In the genomic region with DNA sequence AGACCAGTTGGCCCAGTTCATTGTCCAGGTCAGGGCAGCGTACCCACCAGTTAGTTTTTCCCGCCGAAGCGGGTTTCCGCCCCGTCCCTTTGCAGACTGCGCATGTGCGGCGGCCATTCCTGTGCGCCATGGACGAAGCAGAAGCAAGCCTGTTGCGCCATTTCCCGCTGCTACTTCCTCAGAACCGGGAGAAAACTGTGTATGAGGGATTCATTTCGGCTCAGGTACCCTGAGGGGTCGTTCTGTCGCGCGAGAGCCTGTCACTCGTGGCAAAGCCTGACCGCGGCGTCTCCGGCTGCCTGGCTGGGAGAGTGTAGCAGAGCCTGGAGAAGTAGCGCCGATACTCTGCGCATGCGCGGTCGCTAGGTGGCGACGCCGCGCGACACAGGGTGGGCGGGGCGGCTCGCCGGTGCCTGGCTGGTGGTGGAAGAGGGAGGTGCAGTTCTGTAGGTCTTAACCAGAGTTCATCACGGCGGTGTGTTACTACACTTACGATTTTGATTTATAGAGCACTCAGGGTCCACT, we compare ENCODE assay signal across 8 mouse cellular contexts. TPM values are rescaled to one million over a fixed set of nuclear protein-coding genes. Genes with fewer than 3 reads are reported as not detected.
A peak's percentile ranks its signal among the peaks of the same experiment; 100 is the strongest.
DNase-seq lines count a peak whose midpoint lies in the region; ATAC-seq and TF ChIP-seq lines count a peak whose summit lies in the region.

No protein-coding gene starts in this region.

- peak; percentile 99 for ATAC-seq in activated CD4-positive, CD25-positive, alpha-beta regulatory T cell, adult 4 months

- peak overlapping the region; percentile 87 for H3K27ac ChIP-seq in cortical plate, adult 2 months (ENCODE audit: insufficient read depth, low read length)

- peak; percentile 75 for TF ChIP-seq POLR2A in cortical plate, adult 2 months (IDR thresholded peaks at IDR 0.05; ENCODE audit: extremely low read depth, insufficient read depth, low read length)

- H3K9me3 ChIP-seq in megakaryocyte, embryonic 14.5 days: no peaks in the 10 kb centered on the region

- no peak for TF ChIP-seq CTCF in cortical plate, adult 2 months (IDR thresholded peaks at IDR 0.05; ENCODE audit: extremely low read depth, insufficient read depth, low read length)

- peaks cover 3% of the 10 kb centered on the region for H3K27me3 ChIP-seq in megakaryocyte, embryonic 14.5 days (replicated peaks)

- H3K4me3 ChIP-seq in cortical plate, adult 2 months (ENCODE audit: insufficient read depth, low read length): peak overlapping the region; percentile 73
- H3K4me3 ChIP-seq in megakaryocyte, embryonic 14.5 days (replicated peaks): peak overlapping the region; percentile 98

- no peaks in the 10 kb centered on the region for H3K36me3 ChIP-seq in megakaryocyte, embryonic 14.5 days (replicated peaks; ENCODE audit: low read length)

- DNase-seq in gastrocnemius, adult 8-10 months (ENCODE audit: low spot score in 2 of 2): peak; percentile 85 to 88
- peak; percentile 72 for DNase-seq in hindlimb bud, embryonic 11.5 days (ENCODE audit: extremely low spot score, low read depth, low spot score)
- peak; percentile 85 to 88 for DNase-seq in left cerebral cortex, adult 8-10 months (ENCODE audit: low spot score in 2 of 2)
- peak; percentile 94 to 95 for DNase-seq in right cerebral cortex, postnatal 10 days (ENCODE audit: low spot score in 2 of 2)
- peak; percentile 93 for DNase-seq in urinary bladder, postnatal 25 days (ENCODE audit: low spot score)

- H3K4me1 ChIP-seq in cortical plate, adult 2 months (ENCODE audit: control insufficient read depth, insufficient read depth, low read length): no peaks in the 10 kb centered on the region
- peaks cover 12% of the 10 kb centered on the region for H3K4me1 ChIP-seq in megakaryocyte, embryonic 14.5 days

RNA-seq across cellular contexts. Expression of gene Fancl, which starts 1.2 kb away (rescaled TPM):
- polyA plus RNA-seq in activated CD4-positive, CD25-positive, alpha-beta regulatory T cell, adult 4 months (2017; shearing (Covaris generic)): 10 to 100 TPM; 21.6 to 29.1 TPM
- polyA plus RNA-seq in cortical plate, adult 2 months (2012; rRNA removed): 7.8 and 9.0 TPM in 2 replicates
- total RNA-seq in gastrocnemius, adult 8-10 months (2022): 1 to 10 TPM; 3.9 to 6.5 (median 4.5) TPM
- 1 to 10 TPM; 8.1 to 9.9 (median 8.8) TPM for total RNA-seq in left cerebral cortex, adult 8-10 months (2022)
- polyA plus RNA-seq in megakaryocyte, embryonic 14.5 days (2012; ENCODE audit: insufficient read depth, low replicate concordance): 0.41 TPM in 1 of 2 replicates, not detected in the other

Comparison
In these comparisons a context has a peak if more than half of its experiments do, and no peak if none do; other contexts are left out.
1. Peak in every context shown above with its lines: DNase-seq, ATAC-seq, H3K4me3 ChIP-seq and H3K27ac ChIP-seq.